Mouse (Mus musculus) midbrain, postnatal 0 days (tissue): ENCODE measurements at regions not wholly inside any gene's neighbourhood (a gene's known extent, or its start where the extent isn't known, plus 50 kb on each side); places are given as distances from the start of the nearest gene placed in this dataset.

Experiments
- ATAC-seq: fragments of 200-750 bp; cut with Nextera tagmentation; 2 replicates; pipeline ENCODE4 v1.8.0; 2017; ENCODE audit warnings: moderate number of reproducible peaks, mild to moderate bottlenecking, moderate TSS enrichment, moderate library complexity; ENCODE audit not compliant: low FRiP score
- DNase-seq: peaks from one replicate; pipeline ENCODE4 v3.0.0-alpha.2; 2015; ENCODE audit warnings: low spot score
- H3K27ac ChIP-seq: fragments of 300-500 bp; sonication (generic); 2 replicates; pipeline ENCODE4 v1.5.1; 2014; ENCODE audit warnings: low read depth, mild to moderate bottlenecking, low read length, mixed read lengths
- H3K27me3 ChIP-seq: fragments of 300-500 bp; sonication (generic); 2 replicates; pipeline ENCODE4 v1.6.1; 2014; ENCODE audit warnings: low read length, control low read depth, mixed read lengths; ENCODE audit not compliant: insufficient read depth
- H3K36me3 ChIP-seq: fragments of 300-500 bp; sonication (generic); 2 replicates; pipeline ENCODE4 v1.6.1; 2014; ENCODE audit warnings: low read length, control low read depth, mixed read lengths; ENCODE audit not compliant: insufficient read depth
- H3K4me1 ChIP-seq: fragments of 300-500 bp; sonication (generic); 2 replicates; pipeline ENCODE4 v1.6.1; 2014; ENCODE audit warnings: mild to moderate bottlenecking, control low read depth, antibody characterized with exemption, low read length, mixed read lengths; ENCODE audit not compliant: insufficient read depth
- H3K4me2 ChIP-seq: fragments of 300-500 bp; sonication (generic); 2 replicates; pipeline ENCODE4 v1.6.1; 2014; ENCODE audit warnings: low read depth, mild to moderate bottlenecking, low read length, mixed read lengths; ENCODE audit not compliant: poor library complexity, severe bottlenecking
- H3K4me3 ChIP-seq: fragments of 300-500 bp; sonication (generic); 2 replicates; pipeline ENCODE4 v1.5.1; 2014; ENCODE audit warnings: low read depth, mild to moderate bottlenecking, low read length, moderate library complexity
- H3K9ac ChIP-seq: fragments of 300-500 bp; sonication (generic); replicated peaks from 2 replicates; pipeline ENCODE4 v1.6.1; 2014; ENCODE audit warnings: mild to moderate bottlenecking, low read length, moderate library complexity, mixed read lengths; ENCODE audit not compliant: poor library complexity, severe bottlenecking
- H3K9me3 ChIP-seq: fragments of 300-500 bp; sonication (generic); 2 replicates; pipeline ENCODE4 v1.6.1; 2016; ENCODE audit warnings: low read length, control low read depth
- CTCF ChIP-seq: IDR thresholded peaks from 2 replicates; pipeline ENCODE4 v1.5.1; 2016; ENCODE audit warnings: antibody characterized with exemption, mild to moderate bottlenecking
- WGBS: fragments of 180-500 bp; shearing (Covaris S2); extraction: QIAGEN DNeasy Blood & Tissue Kit; methylation state at CpG from one replicate; pipeline ENCODE4 v1.1.7; 2014; 5-methylcytosine and 5-hydroxymethylcytosine counted together

- H3K4me3 ChIP-seq: no peak overlapping the region
- no peak for DNase-seq
- H3K27me3 ChIP-seq: no peaks in the 10 kb centered on the region
- no peaks in the 10 kb centered on the region for H3K4me1 ChIP-seq
- H3K4me2 ChIP-seq: no peak overlapping the region
- 59% methylated on average over 2 of the region's 2 CpGs for WGBS
- no peak for TF ChIP-seq CTCF
- no peaks in the 10 kb centered on the region for H3K36me3 ChIP-seq
- no peaks in the 10 kb centered on the region for H3K9me3 ChIP-seq
- no peak for ATAC-seq
- H3K9ac ChIP-seq: no peak overlapping the region
- no peak overlapping the region for H3K27ac ChIP-seq
These were observed 2545.1 kb downstream of the Poteg start for GRCm38 (mm10) chr8:29992549-29992948.

- no peak for TF ChIP-seq CTCF
- no peaks in the 10 kb centered on the region for H3K9me3 ChIP-seq
- WGBS: 94% methylated on average over 2 of the region's 2 CpGs
These were observed 2551.9 kb downstream of the Poteg start for GRCm38 (mm10) chr8:29999413-29999812.

More at GRCm38 (mm10) chr8:29999413-29999812, 2551.9 kb downstream of the Poteg start:
- H3K27me3 ChIP-seq: no peaks in the 10 kb centered on the region
- H3K27ac ChIP-seq: no peak overlapping the region
- ATAC-seq (no peak), DNase-seq (no peak)
- no peak overlapping the region for H3K4me3 ChIP-seq
- H3K4me1 ChIP-seq: no peaks in the 10 kb centered on the region
- H3K36me3 ChIP-seq: no peaks in the 10 kb centered on the region
- no peak overlapping the region for H3K9ac ChIP-seq
- H3K4me2 ChIP-seq: no peak overlapping the region
